Mouse (Mus musculus) left cerebral cortex, postnatal 36 days (tissue): ENCODE results near the gene Cadps. TPM values are rescaled to one million over a fixed set of nuclear protein-coding genes. Genes with fewer than 3 reads are reported as not detected.
A peak's percentile ranks its signal among the peaks of the same experiment; 100 is the strongest.

ENCODE experiments used
- DNase-seq, 2 experiments: peaks; one replicate each; pipeline ENCODE4 v3.0.0; 2021 to 2022; ENCODE audit warnings: low spot score in 2 of 2, mixed read lengths in 1 of 2
- intact Hi-C: fragments of 180-260 bp; cut with DNase I; formaldehyde crosslinking; loops from one replicate; pipeline ENCODE4 v1.15.1; 2025
- total RNA-seq, 2 experiments: library from RNA; stranded (reverse); gene quantifications; 2 replicates each; pipeline ENCODE4 v1.2.3; 2021

The Cadps gene
- total RNA-seq, 2 experiments from 2014 or later: 224 to 253 TPM

DNA sequence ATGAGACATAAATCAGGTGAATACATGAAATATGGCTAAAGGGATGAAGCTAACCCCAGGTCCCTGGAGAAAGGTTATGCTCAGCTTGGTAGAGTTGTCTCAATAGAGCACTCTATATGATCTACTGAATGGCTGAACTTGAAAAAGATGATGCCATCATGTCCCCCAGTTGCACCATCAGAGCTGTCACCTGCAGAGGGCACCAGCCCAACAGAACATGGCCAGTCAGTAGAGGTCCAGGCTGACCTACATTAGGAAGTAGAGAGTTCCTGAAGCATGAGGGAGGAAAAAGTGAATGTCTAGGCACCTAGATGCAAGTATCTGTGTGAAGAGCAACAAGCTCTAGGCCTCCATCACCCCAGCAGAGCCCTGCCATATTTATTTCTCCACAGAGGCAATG, 273.6 kb downstream of the Cadps start:
- intact Hi-C loops: no loop called here
- no peak for DNase-seq

GRCm38 (mm10) chr14:12547496-12547895, 275.4 kb downstream of the Cadps start:
- intact Hi-C loops: no loop called here
- no peak for DNase-seq

GRCm38 (mm10) chr14:12541733-12542132, 281.1 kb downstream of the Cadps start:
- intact Hi-C loops: no loop called here

GRCm38 (mm10) chr14:12539071-12539470, 283.8 kb downstream of the Cadps start:
- intact Hi-C loops: no loop called here
- no peak for DNase-seq

More at GRCm38 (mm10) chr14:12541733-12542132, 281.1 kb downstream of the Cadps start:
- no peak for DNase-seq

- intact Hi-C loops: loop anchor here (2.0 to 5.0 kb wide), 2 partner anchors 134 to 230 kb away; no protein-coding TSS in a partner anchor
- DNase-seq: no peak
These were observed 291.8 kb downstream of the Cadps start for GRCm38 (mm10) chr14:12531101-12531500.

- DNase-seq: no peak
- intact Hi-C loops: loop anchor here (2.0 to 5.0 kb wide), 2 partner anchors 133 to 230 kb away; no protein-coding TSS in a partner anchor
These were observed 292.3 kb downstream of the Cadps start for GRCm38 (mm10) chr14:12530554-12530953.

DNA sequence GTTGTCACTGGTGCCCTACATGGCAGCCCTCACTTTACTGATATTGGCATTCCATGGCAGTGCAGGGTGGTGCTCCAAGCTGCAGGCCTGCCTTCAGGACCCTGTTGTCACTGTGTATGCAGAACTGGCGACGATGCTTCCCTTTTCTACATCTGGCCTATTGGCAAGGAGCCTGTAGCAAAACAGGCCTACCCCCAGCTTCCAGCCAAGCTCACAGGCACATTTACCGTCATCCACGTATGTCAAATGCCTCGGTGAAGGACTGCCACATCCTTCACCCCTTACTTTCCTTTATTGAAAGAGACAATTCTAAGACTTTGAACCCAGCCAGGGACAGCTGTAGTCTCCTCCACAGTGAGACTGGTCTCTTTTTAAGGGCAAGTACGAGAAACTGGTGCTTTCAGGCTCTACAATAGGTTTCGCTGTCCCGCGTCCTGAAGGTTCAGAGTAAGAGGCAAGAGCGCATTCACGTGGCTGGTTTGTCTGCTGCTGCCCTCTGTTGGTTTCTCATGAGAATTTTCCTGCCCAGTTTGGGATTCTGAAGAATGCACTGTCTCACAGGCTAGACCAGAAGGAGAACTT, 292.8 kb downstream of the Cadps start:
- DNase-seq: peak in 1 of 2 experiments; percentile 40
- intact Hi-C loops: loop anchor here (2.0 to 5.0 kb wide), 3 partner anchors 133 to 378 kb away; no protein-coding TSS in a partner anchor

GRCm38 (mm10) chr14:12527296-12527695, 295.6 kb downstream of the Cadps start:
- DNase-seq: no peak
- intact Hi-C loops: loop anchor here (5.0 kb wide), 1 partner anchor 375 kb away; no protein-coding TSS in a partner anchor

DNA sequence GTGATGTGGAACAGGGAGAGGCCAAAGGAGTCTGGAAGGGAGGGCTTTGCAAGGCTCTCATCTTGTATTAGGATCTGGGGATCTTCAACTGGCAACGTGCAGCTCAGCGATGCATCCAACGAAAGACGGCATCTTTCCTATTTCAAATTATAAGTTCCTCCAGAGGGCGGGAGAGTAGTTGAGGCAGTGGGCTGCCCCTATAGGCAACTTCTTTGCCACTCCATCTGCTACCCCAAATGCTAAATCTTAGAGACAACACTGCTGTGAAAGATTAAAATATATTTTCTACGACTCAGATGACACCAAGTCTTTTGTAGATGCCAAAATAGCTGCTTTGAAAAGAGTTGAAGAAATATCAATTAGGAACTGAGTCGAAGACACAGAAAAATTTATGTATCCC, 315.9 kb downstream of the Cadps start:
- intact Hi-C loops: loop anchor here (5.0 kb wide), 1 partner anchor 70 kb away; no protein-coding TSS in a partner anchor
- no peak for DNase-seq

- DNase-seq: peak; percentile 32 to 56
- intact Hi-C loops: no loop called here
These were observed 318.5 kb downstream of the Cadps start for GRCm38 (mm10) chr14:12504191-12504947.

- intact Hi-C loops: no loop called here
- no peak for DNase-seq
These were observed 360.7 kb downstream of the Cadps start for GRCm38 (mm10) chr14:12462206-12462605.

DNA sequence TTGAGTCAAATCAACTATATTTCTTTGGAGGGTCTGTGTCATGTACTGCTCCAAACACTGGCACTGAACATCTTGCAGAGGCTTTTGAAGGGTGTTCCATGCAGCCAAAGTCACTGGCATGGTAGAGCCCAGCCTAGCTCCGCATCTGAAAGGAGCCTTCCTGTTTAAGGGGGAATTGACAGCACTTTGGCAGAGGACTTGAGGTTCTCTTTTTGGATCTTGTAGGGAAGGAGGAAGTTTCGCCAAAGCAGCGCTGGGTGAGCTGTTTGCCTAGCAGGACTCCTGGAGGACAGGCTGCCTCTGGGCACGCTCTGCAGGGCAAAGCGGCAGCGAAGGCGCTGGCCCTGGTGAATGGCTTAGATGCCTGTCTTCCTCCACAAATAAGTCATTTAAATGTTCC, 363.2 kb downstream of the Cadps start:
- intact Hi-C loops: no loop called here
- DNase-seq: no peak

GRCm38 (mm10) chr14:12455064-12455591, 367.8 kb downstream of the Cadps start:
- no peak for DNase-seq
- intact Hi-C loops: no loop called here

- no peak for DNase-seq
- intact Hi-C loops: no loop called here
These were observed 372.1 kb downstream of the Cadps start for GRCm38 (mm10) chr14:12450807-12451206.

DNA sequence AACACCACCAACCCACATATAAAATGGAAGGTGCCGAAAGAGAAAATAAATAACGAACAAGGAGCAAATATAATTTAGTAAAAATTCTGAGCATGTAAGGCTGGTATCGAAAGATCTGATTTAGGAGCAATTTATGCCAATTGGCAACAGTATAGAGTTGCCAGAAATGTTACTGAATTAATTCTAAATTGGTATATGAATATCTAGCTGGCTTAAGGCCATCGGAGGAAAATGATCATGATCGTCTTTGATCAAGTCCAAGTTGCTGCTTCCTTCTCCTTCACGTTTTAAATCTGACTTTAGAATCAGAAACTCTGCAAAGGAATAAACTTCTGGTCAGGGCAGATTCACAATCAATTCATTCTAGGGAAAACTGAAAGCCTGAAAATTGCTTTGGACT, 374.0 kb downstream of the Cadps start:
- DNase-seq: no peak
- intact Hi-C loops: no loop called here

DNA sequence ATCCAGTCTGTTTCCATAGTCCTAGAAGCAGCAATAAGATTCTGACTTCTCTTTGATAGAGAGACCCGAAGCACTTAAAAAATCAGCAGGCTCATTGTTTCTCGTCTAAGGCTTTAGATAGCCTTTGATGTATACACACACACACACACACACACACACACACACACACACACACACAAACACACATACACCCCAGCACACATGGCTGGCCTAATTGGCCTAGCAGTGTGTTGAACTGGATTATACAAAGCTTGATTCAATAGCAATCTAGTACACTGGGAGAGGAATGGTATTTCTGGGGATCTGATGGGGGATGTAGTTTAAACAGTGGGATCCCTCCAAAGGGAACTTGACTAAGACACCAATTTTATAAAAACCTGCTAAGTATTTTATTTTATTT, 381.9 kb downstream of the Cadps start:
- intact Hi-C loops: no loop called here
- no peak for DNase-seq

- intact Hi-C loops: loop anchor here (5.0 kb wide), 2 partner anchors 49 to 69 kb away; no protein-coding TSS in a partner anchor
- DNase-seq: no peak
These were observed 384.9 kb downstream of the Cadps start for GRCm38 (mm10) chr14:12437976-12438375.

DNA sequence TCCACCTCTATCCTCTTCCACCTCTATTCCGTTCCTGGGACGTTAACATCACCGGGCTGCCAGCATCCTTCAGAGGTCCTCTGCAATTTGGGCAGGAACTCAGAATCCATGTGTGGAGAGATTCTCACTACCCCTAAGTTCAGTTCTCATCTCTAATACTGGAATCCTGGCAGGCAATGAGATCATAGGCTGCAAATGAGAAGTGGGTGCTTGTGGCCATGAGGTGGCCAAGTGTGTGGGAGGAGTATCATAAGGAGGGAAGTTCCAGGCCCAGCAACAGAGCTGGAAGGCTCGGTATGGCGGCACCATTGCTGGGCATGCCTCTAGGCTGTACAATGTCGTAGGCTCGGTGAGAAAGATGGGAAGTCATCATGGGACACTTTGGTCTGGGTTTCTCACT, 385.5 kb downstream of the Cadps start:
- intact Hi-C loops: loop anchor here (5.0 kb wide), 2 partner anchors 50 to 70 kb away; no protein-coding TSS in a partner anchor
- peak; percentile 31 to 41 for DNase-seq

GRCm38 (mm10) chr14:12436903-12437368, 385.9 kb downstream of the Cadps start:
- DNase-seq: peak; percentile 51 to 70
- intact Hi-C loops: loop anchor here (5.0 kb wide), 2 partner anchors 50 to 70 kb away; no protein-coding TSS in a partner anchor

- intact Hi-C loops: no loop called here
- no peak for DNase-seq
These were observed 394.7 kb downstream of the Cadps start for GRCm38 (mm10) chr14:12428021-12428654.
